Mouse (Mus musculus) bone marrow macrophage, adult 2 months (primary cell): ENCODE measurements at regions not wholly inside any gene's neighbourhood (a gene's known extent, or its start where the extent isn't known, plus 50 kb on each side); places are given as distances from the start of the nearest gene placed in this dataset.

ENCODE experiments used
- CTCF ChIP-seq: IDR thresholded peaks from 2 replicates; pipeline ENCODE4 v1.5.1; 2012; ENCODE audit warnings: low read depth, mild to moderate bottlenecking, low read length, moderate library complexity
- POLR2A ChIP-seq: IDR thresholded peaks from 2 replicates; pipeline ENCODE4 v1.6.1; 2012; ENCODE audit warnings: mild to moderate bottlenecking, low read depth, low read length, borderline replicate concordance

DNA sequence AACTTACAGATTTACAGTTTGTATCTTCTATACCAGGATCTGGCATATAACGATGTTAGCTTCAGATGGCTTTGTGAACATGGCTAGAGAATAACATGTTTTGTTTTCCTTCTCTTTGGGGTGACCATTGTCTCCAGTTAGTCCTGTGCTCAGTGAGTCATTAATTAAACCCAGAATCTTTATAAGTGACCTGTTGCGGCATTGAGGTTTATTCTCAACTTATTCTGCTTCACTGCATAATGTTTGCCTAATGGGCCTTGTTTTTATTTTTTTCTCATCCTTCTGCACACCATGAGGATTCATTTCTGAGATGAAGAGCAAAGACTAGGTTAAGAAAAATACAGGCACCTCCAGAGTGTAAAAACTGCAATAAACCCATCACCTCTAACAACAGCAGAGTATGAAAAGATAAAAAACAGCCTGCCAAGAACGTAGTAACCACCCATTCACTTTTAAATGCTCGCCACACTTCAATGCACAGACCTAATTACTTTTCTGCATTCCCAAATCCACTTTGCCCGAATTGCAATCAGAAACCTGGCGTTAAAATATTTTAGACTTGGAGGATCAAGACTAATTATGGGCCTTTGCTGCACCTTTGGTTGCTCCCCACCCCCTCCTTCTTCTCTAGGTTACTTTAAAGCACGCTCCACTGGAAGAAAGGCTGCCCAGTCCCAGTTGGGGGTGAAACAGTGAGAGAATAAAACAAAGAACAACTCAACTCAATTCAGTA is 381.5 kb upstream of the Nr2f1 start:
- TF ChIP-seq POLR2A (no peak), CTCF (no peak)
